Mouse (Mus musculus): ENCODE measurements around the gene Zdhhc22. TPM values are rescaled to one million over a fixed set of nuclear protein-coding genes. Genes with fewer than 3 reads are reported as not detected.

Zdhhc22 gene
- polyA plus RNA-seq, 1 experiment from 2014 or later = 2.3 TPM

GRCm38 (mm10) chr12:86950161-86950960 lies 39.9 kb downstream of the Zdhhc22 start:
- Histone ChIP-seq H3K9me3 (ENCODE audit: control insufficient read depth, low read length) (no peaks in the 10 kb centered on the region), H3K4me2 (ENCODE audit: low read depth, low read length) (no peak overlapping the region), H3K36me3 (ENCODE audit: control insufficient read depth, insufficient read depth, low read length) (peaks cover 26% of the 10 kb centered on the region), H3K4me1 (ENCODE audit: control insufficient read depth, insufficient read depth, low read length) (peaks cover 15% of the 10 kb centered on the region), H3K9ac (ENCODE audit: low read depth, low read length) (no peak overlapping the region), H3K27ac (replicated peaks; ENCODE audit: low read depth, low read length) (no peak overlapping the region), H3K4me3 (ENCODE audit: low read depth, low read length) (no peak overlapping the region), H3K27me3 (replicated peaks; ENCODE audit: control insufficient read depth, insufficient read depth, low read length) (no peaks in the 10 kb centered on the region)
- no peak for DNase-seq (ENCODE audit: low spot score)
- no peak for ATAC-seq (ENCODE audit: low read depth)
- WGBS = 86% methylated on average over 16 of the region's 16 CpGs

- WGBS = 79% methylated on average over 9 of the region's 9 CpGs
- H3K4me2 ChIP-seq (ENCODE audit: low read depth, low read length) = no peak overlapping the region
- H3K27me3 ChIP-seq (replicated peaks; ENCODE audit: control insufficient read depth, insufficient read depth, low read length) = no peaks in the 10 kb centered on the region
- H3K4me1 ChIP-seq (ENCODE audit: control insufficient read depth, insufficient read depth, low read length) = peaks cover 15% of the 10 kb centered on the region
- no peak overlapping the region for H3K9ac ChIP-seq (ENCODE audit: low read depth, low read length)
- H3K27ac ChIP-seq (replicated peaks; ENCODE audit: low read depth, low read length) = peak overlapping the region; percentile 3; the same call in 1 of the 2 replicates
- no peak for DNase-seq (ENCODE audit: low spot score)
- H3K4me3 ChIP-seq (ENCODE audit: low read depth, low read length) = no peak overlapping the region
- ATAC-seq (ENCODE audit: low read depth) = no peak
- peaks cover 20% of the 10 kb centered on the region for H3K36me3 ChIP-seq (ENCODE audit: control insufficient read depth, insufficient read depth, low read length)
- no peaks in the 10 kb centered on the region for H3K9me3 ChIP-seq (ENCODE audit: control insufficient read depth, low read length)
Measured at GRCm38 (mm10) chr12:86949501-86949900, 40.7 kb downstream of the Zdhhc22 start.

GRCm38 (mm10) chr12:86948627-86949026 lies 41.6 kb downstream of the Zdhhc22 start:
- H3K9ac ChIP-seq (ENCODE audit: low read depth, low read length) = peak overlapping the region; percentile 91; the same call in 1 of the 2 replicates
- no peak overlapping the region for H3K27ac ChIP-seq (replicated peaks; ENCODE audit: low read depth, low read length)
- ATAC-seq (ENCODE audit: low read depth) (no peak), DNase-seq (ENCODE audit: low spot score) (peak; percentile 80)
- H3K36me3 ChIP-seq (ENCODE audit: control insufficient read depth, insufficient read depth, low read length) = peaks cover 13% of the 10 kb centered on the region
- 46% methylated on average over 6 of the region's 6 CpGs for WGBS
- no peaks in the 10 kb centered on the region for H3K9me3 ChIP-seq (ENCODE audit: control insufficient read depth, low read length)
- no peak overlapping the region; the same call in 1 of the 2 replicates for H3K4me3 ChIP-seq (ENCODE audit: low read depth, low read length)
- H3K4me2 ChIP-seq (ENCODE audit: low read depth, low read length) = peak overlapping the region; percentile 84
- no peaks in the 10 kb centered on the region for H3K27me3 ChIP-seq (replicated peaks; ENCODE audit: control insufficient read depth, insufficient read depth, low read length)
- H3K4me1 ChIP-seq (ENCODE audit: control insufficient read depth, insufficient read depth, low read length) = peaks cover 15% of the 10 kb centered on the region

- Histone ChIP-seq H3K27ac (replicated peaks; ENCODE audit: low read depth, low read length) (peak overlapping the region; percentile 64), H3K9me3 (ENCODE audit: control insufficient read depth, low read length) (no peaks in the 10 kb centered on the region), H3K36me3 (ENCODE audit: control insufficient read depth, insufficient read depth, low read length) (peaks cover 5% of the 10 kb centered on the region), H3K27me3 (replicated peaks; ENCODE audit: control insufficient read depth, insufficient read depth, low read length) (no peaks in the 10 kb centered on the region), H3K4me3 (ENCODE audit: low read depth, low read length) (peak overlapping the region; percentile 67), H3K4me2 (ENCODE audit: low read depth, low read length) (peak overlapping the region; percentile 84), H3K9ac (ENCODE audit: low read depth, low read length) (peak overlapping the region; percentile 91), H3K4me1 (ENCODE audit: control insufficient read depth, insufficient read depth, low read length) (peaks cover 15% of the 10 kb centered on the region)
- ATAC-seq (ENCODE audit: low read depth) = peak; percentile 28; the same call in 1 of the 2 replicates
- DNase-seq (ENCODE audit: low spot score) = no peak
- 17% methylated on average over 24 of the region's 26 CpGs for WGBS
Measured at GRCm38 (mm10) chr12:86947681-86948401, 42.4 kb downstream of the Zdhhc22 start.

- Histone ChIP-seq H3K9ac (ENCODE audit: low read depth, low read length) (peak within 1 kb of the TSS; percentile 91), H3K9me3 (ENCODE audit: control insufficient read depth, low read length) (no peaks in the 10 kb centered on the region), H3K4me1 (ENCODE audit: control insufficient read depth, insufficient read depth, low read length) (peaks cover 15% of the 10 kb centered on the region), H3K4me2 (ENCODE audit: low read depth, low read length) (peak within 1 kb of the TSS; percentile 84), H3K27ac (replicated peaks; ENCODE audit: low read depth, low read length) (peak within 1 kb of the TSS; percentile 99), H3K4me3 (ENCODE audit: low read depth, low read length) (peak within 1 kb of the TSS; percentile 67), H3K36me3 (ENCODE audit: control insufficient read depth, insufficient read depth, low read length) (no peaks in the 10 kb centered on the region), H3K27me3 (replicated peaks; ENCODE audit: control insufficient read depth, insufficient read depth, low read length) (no peaks in the 10 kb centered on the region)
- DNase-seq (ENCODE audit: low spot score) = peak; percentile 99
- peak; percentile 99 for ATAC-seq (ENCODE audit: low read depth)
- under 1% methylated on average over 52 of the region's 64 CpGs for WGBS
Measured at GRCm38 (mm10) chr12:86946862-86947574, 43.2 kb downstream of the Zdhhc22 start, which contains the start of gene Cipc. Gene Cipc (plus strand): TSS chr12:86947043.

- H3K4me1 ChIP-seq (ENCODE audit: control insufficient read depth, insufficient read depth, low read length) = peaks cover 15% of the 10 kb centered on the region
- H3K4me3 ChIP-seq (ENCODE audit: low read depth, low read length) = peak overlapping the region; percentile 67
- no peaks in the 10 kb centered on the region for H3K9me3 ChIP-seq (ENCODE audit: control insufficient read depth, low read length)
- H3K27me3 ChIP-seq (replicated peaks; ENCODE audit: control insufficient read depth, insufficient read depth, low read length) = no peaks in the 10 kb centered on the region
- ATAC-seq (ENCODE audit: low read depth) = no peak
- no peaks in the 10 kb centered on the region for H3K36me3 ChIP-seq (ENCODE audit: control insufficient read depth, insufficient read depth, low read length)
- H3K4me2 ChIP-seq (ENCODE audit: low read depth, low read length) = peak overlapping the region; percentile 84
- under 1% methylated on average over 17 of the region's 17 CpGs for WGBS
- peak overlapping the region; percentile 99 for H3K27ac ChIP-seq (replicated peaks; ENCODE audit: low read depth, low read length)
- H3K9ac ChIP-seq (ENCODE audit: low read depth, low read length) = peak overlapping the region; percentile 91
- DNase-seq (ENCODE audit: low spot score) = peak; percentile 54
Measured at GRCm38 (mm10) chr12:86946301-86946781, 43.9 kb downstream of the Zdhhc22 start.

- Histone ChIP-seq H3K36me3 (ENCODE audit: control insufficient read depth, insufficient read depth, low read length) (no peaks in the 10 kb centered on the region), H3K4me1 (ENCODE audit: control insufficient read depth, insufficient read depth, low read length) (peaks cover 19% of the 10 kb centered on the region), H3K9ac (ENCODE audit: low read depth, low read length) (no peak overlapping the region), H3K27ac (replicated peaks; ENCODE audit: low read depth, low read length) (no peak overlapping the region), H3K4me3 (ENCODE audit: low read depth, low read length) (no peak overlapping the region), H3K9me3 (ENCODE audit: control insufficient read depth, low read length) (no peaks in the 10 kb centered on the region), H3K4me2 (ENCODE audit: low read depth, low read length) (no peak overlapping the region), H3K27me3 (replicated peaks; ENCODE audit: control insufficient read depth, insufficient read depth, low read length) (no peaks in the 10 kb centered on the region)
- DNase-seq (ENCODE audit: low spot score) (peak; percentile 93), ATAC-seq (ENCODE audit: low read depth) (no peak)
- WGBS = 0% methylated on average over 4 of the region's 4 CpGs
Measured at GRCm38 (mm10) chr12:86945126-86945525, 45.1 kb downstream of the Zdhhc22 start.

- WGBS = 84% methylated on average over 8 of the region's 8 CpGs
- ATAC-seq (ENCODE audit: low read depth) = no peak
- H3K9ac ChIP-seq (ENCODE audit: low read depth, low read length) = no peak overlapping the region
Measured at GRCm38 (mm10) chr12:86943421-86943820, 46.8 kb downstream of the Zdhhc22 start.

More at GRCm38 (mm10) chr12:86943421-86943820, 46.8 kb downstream of the Zdhhc22 start:
- H3K36me3 ChIP-seq (ENCODE audit: control insufficient read depth, insufficient read depth, low read length) = no peaks in the 10 kb centered on the region
- no peaks in the 10 kb centered on the region for H3K27me3 ChIP-seq (replicated peaks; ENCODE audit: control insufficient read depth, insufficient read depth, low read length)
- H3K9me3 ChIP-seq (ENCODE audit: control insufficient read depth, low read length) = no peaks in the 10 kb centered on the region
- no peak overlapping the region for H3K4me3 ChIP-seq (ENCODE audit: low read depth, low read length)
- no peak overlapping the region for H3K27ac ChIP-seq (replicated peaks; ENCODE audit: low read depth, low read length)
- peaks cover 12% of the 10 kb centered on the region for H3K4me1 ChIP-seq (ENCODE audit: control insufficient read depth, insufficient read depth, low read length)
- no peak for DNase-seq (ENCODE audit: low spot score)
- H3K4me2 ChIP-seq (ENCODE audit: low read depth, low read length) = no peak overlapping the region

Measured in embryonic facial prominence, embryonic 14.5 days (tissue).